8 mouse cellular contexts compared by ENCODE assay signal in genomic region chr11:5061413-5062139, GRCm38 (mm10). TPM values are rescaled to one million over a fixed set of nuclear protein-coding genes. Genes with fewer than 3 reads are reported as not detected.
A peak's percentile ranks its signal among the peaks of the same experiment; 100 is the strongest.
DNase-seq lines count a peak whose midpoint lies in the region; ATAC-seq and TF ChIP-seq lines count a peak whose summit lies in the region.

No protein-coding gene starts in this region.

- ATAC-seq in forebrain, embryonic 16.5 days: peak; percentile 13
- ATAC-seq in liver, embryonic 16.5 days (ENCODE audit: low read depth): peak; percentile 37
- ATAC-seq in neural tube, embryonic 12.5 days (ENCODE audit: low FRiP score, low read depth): peak; percentile 18; the same call in 1 of the 2 replicates

- WGBS in forebrain, embryonic 16.5 days: 2% methylated on average over 57 of the region's 62 CpGs
- 5% methylated on average over 62 of the region's 62 CpGs for WGBS in liver, embryonic 16.5 days (ENCODE audit: insufficient replicate concordance)
- WGBS in neural tube, embryonic 12.5 days: 2% methylated on average over 62 of the region's 62 CpGs

- TF ChIP-seq CTCF in E14TG2a.4 (conservative IDR thresholded peaks at IDR 0.05; ENCODE audit: low read length): no peak

- intact Hi-C loops in heart, postnatal 25 days (cut with DNase I): no loop called here

- peaks cover 71% of the 10 kb centered on the region for H3K27me3 ChIP-seq in E14TG2a.4 (ENCODE audit: insufficient read depth, low read length)
- peaks cover 61% of the 10 kb centered on the region for H3K27me3 ChIP-seq in forebrain, embryonic 16.5 days (replicated peaks; ENCODE audit: control insufficient read depth, insufficient read depth, low read length)
- H3K27me3 ChIP-seq in liver, embryonic 16.5 days (ENCODE audit: control insufficient read depth, insufficient read depth, low read depth, low read length): peaks cover 82% of the 10 kb centered on the region
- peaks cover 83% of the 10 kb centered on the region for H3K27me3 ChIP-seq in neural tube, embryonic 12.5 days (replicated peaks)

- peak overlapping the region; percentile 70 for H3K4me2 ChIP-seq in forebrain, embryonic 16.5 days (ENCODE audit: low read length)
- H3K4me2 ChIP-seq in liver, embryonic 16.5 days (ENCODE audit: low read depth, low read length): peak overlapping the region; percentile 61
- peak overlapping the region; percentile 64 for H3K4me2 ChIP-seq in neural tube, embryonic 12.5 days (replicated peaks)

- peaks cover 27% of the 10 kb centered on the region for H3K36me3 ChIP-seq in E14TG2a.4 (ENCODE audit: insufficient read depth, low read length)
- no peaks in the 10 kb centered on the region for H3K36me3 ChIP-seq in forebrain, embryonic 16.5 days (ENCODE audit: control insufficient read depth, insufficient read depth)
- no peaks in the 10 kb centered on the region for H3K36me3 ChIP-seq in liver, embryonic 16.5 days (ENCODE audit: control insufficient read depth, insufficient read depth)
- no peaks in the 10 kb centered on the region for H3K36me3 ChIP-seq in neural tube, embryonic 12.5 days

- peak overlapping the region; percentile 35 for H3K9ac ChIP-seq in forebrain, embryonic 16.5 days (replicated peaks; ENCODE audit: low read depth, low read length)
- H3K9ac ChIP-seq in liver, embryonic 16.5 days (ENCODE audit: low read depth, low read length): peak overlapping the region; percentile 18; the same call in 1 of the 2 replicates
- peak overlapping the region; percentile 44 for H3K9ac ChIP-seq in neural tube, embryonic 12.5 days

- H3K4me3 ChIP-seq in E14TG2a.4 (replicated peaks; ENCODE audit: low read length): peak overlapping the region; percentile 91
- H3K4me3 ChIP-seq in forebrain, embryonic 16.5 days (replicated peaks; ENCODE audit: low read length): peak overlapping the region; percentile 37
- peak overlapping the region; percentile 45 for H3K4me3 ChIP-seq in liver, embryonic 16.5 days (ENCODE audit: low read depth, low read length)
- peak overlapping the region; percentile 29 for H3K4me3 ChIP-seq in neural tube, embryonic 12.5 days

- peaks cover 83% of the 10 kb centered on the region for H3K4me1 ChIP-seq in E14TG2a.4 (replicated peaks; ENCODE audit: low read depth, low read length)
- peaks cover 56% of the 10 kb centered on the region for H3K4me1 ChIP-seq in forebrain, embryonic 16.5 days (replicated peaks; ENCODE audit: control insufficient read depth, insufficient read depth, low read length)
- peaks cover 37% of the 10 kb centered on the region for H3K4me1 ChIP-seq in liver, embryonic 16.5 days (ENCODE audit: control insufficient read depth, low read depth, low read length)
- H3K4me1 ChIP-seq in neural tube, embryonic 12.5 days: peaks cover 55% of the 10 kb centered on the region

- no peak overlapping the region for H3K27ac ChIP-seq in forebrain, embryonic 16.5 days (ENCODE audit: low read length)
- no peak overlapping the region for H3K27ac ChIP-seq in liver, embryonic 16.5 days (ENCODE audit: low read length)
- no peak overlapping the region for H3K27ac ChIP-seq in neural tube, embryonic 12.5 days

- DNase-seq in c-Kit-positive CD71-positive TER-119-negative erythroid progenitor cells, embryonic 14.5 days (ENCODE audit: low read depth): peak; percentile 81
- DNase-seq in heart, postnatal 25 days (ENCODE audit: low spot score): peak; percentile 96
- DNase-seq in layer of hippocampus, adult 11-12 months (ENCODE audit: low spot score): peak; percentile 94
- peak; percentile 98 for DNase-seq in testis, postnatal 10 days (ENCODE audit: low spot score)

- H3K9me3 ChIP-seq in E14TG2a.4 (ENCODE audit: low read length): no peaks in the 10 kb centered on the region
- H3K9me3 ChIP-seq in forebrain, embryonic 16.5 days (ENCODE audit: control insufficient read depth, low read length): no peaks in the 10 kb centered on the region
- no peaks in the 10 kb centered on the region for H3K9me3 ChIP-seq in liver, embryonic 16.5 days (replicated peaks; ENCODE audit: control insufficient read depth, low read length)
- no peaks in the 10 kb centered on the region for H3K9me3 ChIP-seq in neural tube, embryonic 12.5 days

RNA-seq across cellular contexts. Expression of gene Gas2l1, which starts 3.6 kb away (rescaled TPM):
- polyA plus RNA-seq in forebrain, embryonic 16.5 days (2015; fragmentation: Nextera tagmentation; extraction: Ambion mirVana): 17.2 and 18.4 TPM in 2 replicates
- total RNA-seq in heart, postnatal 25 days (2021): 10 to 100 TPM; 19.0 to 21.2 TPM
- polyA plus RNA-seq in liver, embryonic 16.5 days (2015; fragmentation: Nextera tagmentation; extraction: Ambion mirVana): 8.4 and 9.4 TPM in 2 replicates
- polyA plus RNA-seq in neural tube, embryonic 12.5 days (2016; fragmentation: Nextera tagmentation; extraction: Ambion mirVana): 36.5 and 39.9 TPM in 2 replicates

RNA-seq across cellular contexts. Expression of gene Rasl10a, which starts 3.6 kb away (rescaled TPM):
- 0.45 and 0.76 TPM in 2 replicates for polyA plus RNA-seq in forebrain, embryonic 16.5 days (2015; fragmentation: Nextera tagmentation; extraction: Ambion mirVana)
- total RNA-seq in heart, postnatal 25 days (2021): 1 to 10 TPM; 2.4 to 5.3 TPM
- 0.27 and 0.36 TPM in 2 replicates for polyA plus RNA-seq in liver, embryonic 16.5 days (2015; fragmentation: Nextera tagmentation; extraction: Ambion mirVana)
- polyA plus RNA-seq in neural tube, embryonic 12.5 days (2016; fragmentation: Nextera tagmentation; extraction: Ambion mirVana): 0.75 and 0.92 TPM in 2 replicates

RNA-seq across cellular contexts. Expression of gene Rhbdd3, which starts 37.1 kb away (rescaled TPM):
- 25.1 and 33.0 TPM in 2 replicates for polyA plus RNA-seq in forebrain, embryonic 16.5 days (2015; fragmentation: Nextera tagmentation; extraction: Ambion mirVana)
- total RNA-seq in heart, postnatal 25 days (2021): 10 to 100 TPM; 21.4 to 21.6 TPM
- polyA plus RNA-seq in liver, embryonic 16.5 days (2015; fragmentation: Nextera tagmentation; extraction: Ambion mirVana): 11.1 TPM in 2 replicates
- polyA plus RNA-seq in neural tube, embryonic 12.5 days (2016; fragmentation: Nextera tagmentation; extraction: Ambion mirVana): 26.7 and 26.9 TPM in 2 replicates

RNA-seq across cellular contexts. Expression of gene Ewsr1, which starts 37.5 kb away (rescaled TPM):
- 809 and 814 TPM in 2 replicates for polyA plus RNA-seq in forebrain, embryonic 16.5 days (2015; fragmentation: Nextera tagmentation; extraction: Ambion mirVana)
- total RNA-seq in heart, postnatal 25 days (2021): 10 to 100 TPM; 95.7 to 96.0 TPM
- polyA plus RNA-seq in liver, embryonic 16.5 days (2015; fragmentation: Nextera tagmentation; extraction: Ambion mirVana): 232 and 241 TPM in 2 replicates
- 819 and 832 TPM in 2 replicates for polyA plus RNA-seq in neural tube, embryonic 12.5 days (2016; fragmentation: Nextera tagmentation; extraction: Ambion mirVana)

Comparison
In these comparisons a context has a peak if more than half of its experiments do, and no peak if none do; other contexts are left out.
1. H3K4me3 ChIP-seq: peak in every context shown above with its lines; median percentile 91 in E14TG2a.4; 45 in liver, embryonic 16.5 days; 37 in forebrain, embryonic 16.5 days; 29 in neural tube, embryonic 12.5 days.